Mouse (Mus musculus): Measurements from ENCODE around the gene Ctdspl.

GRCm38 (mm10) chr9:119080040-119080675, 153.9 kb downstream of the Ctdspl start:
- TF ChIP-seq POLR2A (IDR thresholded peaks at IDR 0.05; ENCODE audit: borderline replicate concordance, low read depth, low read length) (no peak), CTCF (IDR thresholded peaks at IDR 0.05; ENCODE audit: low read depth, low read length) (no peak)
